Mouse (Mus musculus) hindbrain, embryonic 10.5 days (tissue): ENCODE measurements around the gene Rgs3. TPM values are rescaled to one million over a fixed set of nuclear protein-coding genes. Genes with fewer than 3 reads are reported as not detected.

ENCODE experiments used
- DNase-seq: peaks from one replicate; pipeline ENCODE4 v3.0.0-alpha.2; 2017; ENCODE audit warnings: low spot score
- H3K27ac ChIP-seq: fragments of 300-500 bp; sonication (generic); 2 replicates; pipeline ENCODE4 v1.5.1; 2016; ENCODE audit warnings: mild to moderate bottlenecking, moderate library complexity
- H3K27me3 ChIP-seq: fragments of 300-500 bp; sonication (generic); 2 replicates; pipeline ENCODE4 v1.6.1; 2016; ENCODE audit warnings: mild to moderate bottlenecking; ENCODE audit not compliant: poor library complexity, insufficient read depth, severe bottlenecking
- H3K36me3 ChIP-seq: fragments of 300-500 bp; sonication (generic); 2 replicates; pipeline ENCODE4 v1.6.1; 2016; ENCODE audit warnings: mild to moderate bottlenecking, moderate library complexity
- H3K4me1 ChIP-seq: fragments of 300-500 bp; sonication (generic); replicated peaks from 2 replicates; pipeline ENCODE4 v1.6.1; 2016; ENCODE audit warnings: mild to moderate bottlenecking
- H3K4me3 ChIP-seq: fragments of 300-500 bp; sonication (generic); 2 replicates; pipeline ENCODE4 v1.5.1; 2016; ENCODE audit warnings: mild to moderate bottlenecking, moderate library complexity
- H3K9me3 ChIP-seq: fragments of 300-500 bp; sonication (generic); 2 replicates; pipeline ENCODE4 v1.6.1; 2016; ENCODE audit warnings: mild to moderate bottlenecking, moderate library complexity
- WGBS: fragments of 180-500 bp; shearing (Covaris S2); methylation state at CpG from one replicate; pipeline ENCODE4 v1.1.7; 2016; 5-methylcytosine and 5-hydroxymethylcytosine counted together
- polyA plus RNA-seq: library from polyadenylated mRNA; unstranded; fragments of >200 nt; fragmentation: Nextera tagmentation; extraction: Ambion mirVana; gene quantifications from 2 replicates; pipeline ENCODE4 v1.2.1, GENCODE M21; 2016

Gene Rgs3
- polyA plus RNA-seq = 36.2 and 48.6 TPM in 2 replicates

DNA sequence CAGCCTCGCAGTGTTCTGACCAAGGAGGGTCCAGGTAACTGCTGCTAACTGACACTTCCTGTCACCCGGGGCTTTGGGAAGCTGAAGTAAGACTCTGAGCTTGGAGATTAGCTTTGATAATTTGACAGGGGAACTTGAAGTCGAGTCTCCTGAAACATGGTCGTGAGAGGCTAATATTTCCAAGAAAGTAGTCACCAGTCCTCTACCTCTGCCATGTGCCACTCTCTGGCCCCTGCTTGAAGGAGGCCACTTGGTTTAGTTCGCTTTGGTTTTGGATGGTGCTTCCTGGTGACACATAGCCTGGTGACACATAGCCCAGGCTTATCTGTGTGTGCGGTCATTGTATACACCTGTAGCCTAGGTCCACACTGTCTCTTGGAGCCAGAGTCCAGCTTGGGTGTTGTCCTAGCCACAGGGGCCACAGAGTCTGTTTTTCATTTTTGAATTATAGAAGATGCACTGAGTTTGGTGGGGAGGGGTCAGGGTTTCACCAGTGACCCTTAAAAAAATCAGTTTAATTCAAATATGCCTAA lies at the start of gene Rgs3:
TSS of gene Rgs3 (plus strand) at position 51 of the 533 bp plus-strand sequence.
- Histone ChIP-seq H3K27ac (no peak within 1 kb of the TSS), H3K27me3 (no peaks in the 10 kb centered on the region), H3K9me3 (no peaks in the 10 kb centered on the region), H3K4me1 (0 out of 2 replicates have a peak, but pooled peaks cover 5% of the 10 kb centered on the region), H3K4me3 (no peak within 1 kb of the TSS), H3K36me3 (no peaks in the 10 kb centered on the region)
- no peak for DNase-seq
- 69% methylated on average over 6 of the region's 6 CpGs for WGBS

GRCm38 (mm10) chr4:62509946-62510345 lies 49.7 kb upstream of the Rgs3 start:
- no peaks in the 10 kb centered on the region for H3K9me3 ChIP-seq
- H3K27ac ChIP-seq = no peak overlapping the region
- no peak for DNase-seq
- peaks cover 4% of the 10 kb centered on the region; the same call in 1 of the 2 replicates for H3K4me1 ChIP-seq
- no peak overlapping the region for H3K4me3 ChIP-seq
- peaks cover 68% of the 10 kb centered on the region for H3K36me3 ChIP-seq
- no peaks in the 10 kb centered on the region for H3K27me3 ChIP-seq
- 96% methylated on average over 11 of the region's 11 CpGs for WGBS

GRCm38 (mm10) chr4:62513998-62514506 lies 45.6 kb upstream of the Rgs3 start:
- H3K27ac ChIP-seq = peak overlapping the region; percentile 59
- no peak for DNase-seq
- WGBS = 52% methylated on average over 11 of the region's 11 CpGs
- no peaks in the 10 kb centered on the region for H3K9me3 ChIP-seq
- no peak overlapping the region for H3K4me3 ChIP-seq
- H3K36me3 ChIP-seq = peaks cover 52% of the 10 kb centered on the region
- no peaks in the 10 kb centered on the region for H3K27me3 ChIP-seq
- H3K4me1 ChIP-seq = peaks cover 34% of the 10 kb centered on the region

- H3K4me1 ChIP-seq = peaks cover 40% of the 10 kb centered on the region
- peaks cover 42% of the 10 kb centered on the region for H3K36me3 ChIP-seq
- peak overlapping the region; percentile 32; the same call in 1 of the 2 replicates for H3K4me3 ChIP-seq
- DNase-seq = no peak
- 91% methylated on average over 7 of the region's 7 CpGs for WGBS
- no peaks in the 10 kb centered on the region for H3K9me3 ChIP-seq
- H3K27ac ChIP-seq = no peak overlapping the region
- H3K27me3 ChIP-seq = no peaks in the 10 kb centered on the region
These were observed 44.7 kb upstream of the Rgs3 start for GRCm38 (mm10) chr4:62514995-62515394.

- peak overlapping the region; percentile 32 for H3K4me3 ChIP-seq
These were observed 44.2 kb upstream of the Rgs3 start for GRCm38 (mm10) chr4:62515490-62515889.

DNA sequence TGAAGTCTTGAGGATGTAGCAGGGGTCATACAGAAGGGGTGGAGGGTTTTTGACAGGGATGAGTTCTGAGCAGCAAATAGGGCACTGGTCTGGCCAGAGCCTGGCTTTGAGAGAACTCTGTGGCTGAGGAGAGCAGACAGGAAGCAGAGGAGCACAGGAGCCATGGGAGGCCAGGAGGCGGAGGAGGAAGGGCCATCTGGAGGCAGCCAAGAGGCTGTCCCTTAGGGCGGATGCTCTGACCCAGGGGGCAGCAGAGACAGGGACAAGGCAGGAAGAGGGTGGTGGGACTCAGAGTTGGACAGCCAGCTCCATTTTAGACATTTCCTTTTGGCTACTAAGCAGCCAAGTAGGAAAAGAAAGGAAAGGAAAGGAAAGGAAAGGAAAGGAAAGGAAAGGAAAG lies 43.6 kb upstream of the Rgs3 start:
- Histone ChIP-seq H3K4me3 (peak overlapping the region; percentile 32), H3K4me1 (peaks cover 44% of the 10 kb centered on the region), H3K27me3 (no peaks in the 10 kb centered on the region), H3K36me3 (peaks cover 31% of the 10 kb centered on the region), H3K27ac (peak overlapping the region; percentile 77), H3K9me3 (no peaks in the 10 kb centered on the region)
- 32% methylated on average over 2 of the region's 2 CpGs for WGBS
- no peak for DNase-seq

More at GRCm38 (mm10) chr4:62515490-62515889, 44.2 kb upstream of the Rgs3 start:
- no peaks in the 10 kb centered on the region for H3K27me3 ChIP-seq
- DNase-seq = no peak
- WGBS = 84% methylated on average over 3 of the region's 3 CpGs
- peaks cover 37% of the 10 kb centered on the region for H3K36me3 ChIP-seq
- H3K4me1 ChIP-seq = peaks cover 42% of the 10 kb centered on the region
- H3K9me3 ChIP-seq = no peaks in the 10 kb centered on the region
- peak overlapping the region; percentile 77 for H3K27ac ChIP-seq

DNA sequence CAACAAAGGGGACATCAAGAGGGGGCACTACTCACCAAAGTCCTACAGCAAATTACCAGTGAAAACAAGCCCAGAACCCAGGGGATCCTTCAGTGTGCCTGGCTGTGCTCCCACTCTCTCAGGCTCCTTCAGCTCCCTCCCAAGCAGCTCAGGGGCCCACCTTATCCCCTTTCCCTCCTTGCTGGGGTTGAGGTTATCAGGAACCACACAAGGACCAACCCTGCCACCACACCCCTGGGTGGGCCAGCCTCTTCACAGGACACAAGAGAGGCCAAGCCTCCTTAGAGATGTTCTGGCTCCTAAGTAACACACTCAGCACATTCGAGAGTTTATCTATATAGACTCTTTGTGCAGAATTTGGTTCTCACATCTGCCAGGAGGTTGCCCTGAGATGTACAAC lies 43.1 kb upstream of the Rgs3 start:
- 88% methylated on average over 1 of the region's 1 CpGs for WGBS
- no peaks in the 10 kb centered on the region for H3K9me3 ChIP-seq
- no peaks in the 10 kb centered on the region for H3K27me3 ChIP-seq
- H3K4me3 ChIP-seq = no peak overlapping the region; the same call in 1 of the 2 replicates
- H3K36me3 ChIP-seq = peaks cover 26% of the 10 kb centered on the region
- DNase-seq = no peak
- H3K4me1 ChIP-seq = peaks cover 44% of the 10 kb centered on the region
- H3K27ac ChIP-seq = peak overlapping the region; percentile 77

- no peak overlapping the region for H3K27ac ChIP-seq
- peaks cover 22% of the 10 kb centered on the region for H3K36me3 ChIP-seq
- WGBS = 92% methylated on average over 8 of the region's 8 CpGs
- H3K9me3 ChIP-seq = no peaks in the 10 kb centered on the region
- no peak overlapping the region for H3K4me3 ChIP-seq
- no peak for DNase-seq
- peaks cover 44% of the 10 kb centered on the region for H3K4me1 ChIP-seq
- H3K27me3 ChIP-seq = no peaks in the 10 kb centered on the region
These were observed 42.6 kb upstream of the Rgs3 start for GRCm38 (mm10) chr4:62517046-62517445.

- Histone ChIP-seq H3K4me3 (peak overlapping the region; percentile 77; the same call in 1 of the 2 replicates), H3K9me3 (no peaks in the 10 kb centered on the region), H3K36me3 (peaks cover 22% of the 10 kb centered on the region), H3K27ac (no peak overlapping the region), H3K27me3 (no peaks in the 10 kb centered on the region), H3K4me1 (peaks cover 44% of the 10 kb centered on the region)
- no peak for DNase-seq
- 87% methylated on average over 10 of the region's 10 CpGs for WGBS
These were observed 41.9 kb upstream of the Rgs3 start for GRCm38 (mm10) chr4:62517538-62518415.

- peak; percentile 16 for DNase-seq
- peaks cover 48% of the 10 kb centered on the region for H3K4me1 ChIP-seq
- H3K27me3 ChIP-seq = no peaks in the 10 kb centered on the region
- WGBS = 59% methylated on average over 13 of the region's 13 CpGs
- H3K36me3 ChIP-seq = peaks cover 22% of the 10 kb centered on the region
- no peaks in the 10 kb centered on the region for H3K9me3 ChIP-seq
- peak overlapping the region; percentile 92 for H3K27ac ChIP-seq
- peak overlapping the region; percentile 77 for H3K4me3 ChIP-seq
These were observed 41.1 kb upstream of the Rgs3 start for GRCm38 (mm10) chr4:62518416-62519121.

DNA sequence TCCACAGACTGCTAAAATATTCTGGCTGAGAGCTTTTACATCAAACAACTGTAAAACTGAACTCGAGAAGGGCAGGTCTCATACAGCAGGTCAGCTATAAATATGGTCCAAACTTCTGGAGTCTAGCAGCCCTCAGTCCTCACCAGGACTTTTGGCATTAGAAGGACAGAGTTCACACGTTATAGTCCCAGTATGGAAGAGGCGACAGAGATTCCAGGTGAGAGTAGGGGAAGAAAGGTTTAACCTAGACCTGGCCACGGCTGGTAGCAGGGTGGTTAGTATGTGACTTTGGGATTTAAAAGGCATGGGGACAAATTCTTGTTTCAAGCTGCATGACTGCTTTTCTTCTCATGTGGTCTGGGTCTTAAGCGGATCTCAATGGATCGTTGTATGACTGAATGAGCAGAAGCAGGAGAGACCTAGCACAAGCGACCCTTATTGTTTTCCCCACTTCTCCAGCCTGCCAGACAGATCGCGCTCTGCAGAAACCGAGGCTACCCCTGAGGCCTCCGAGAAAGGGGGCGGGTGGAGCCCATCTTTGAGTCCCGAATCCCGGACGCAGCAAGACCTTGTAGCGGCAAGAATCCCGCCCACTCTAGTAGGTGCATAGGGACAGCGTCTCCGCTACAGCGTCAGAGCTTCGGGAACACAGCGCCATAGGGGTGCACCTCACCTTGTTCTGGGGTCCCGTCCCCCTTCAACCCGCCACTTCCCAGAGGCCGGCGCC lies 40.4 kb upstream of the Rgs3 start:
- H3K27me3 ChIP-seq = no peaks in the 10 kb centered on the region
- 3% methylated on average over 26 of the region's 26 CpGs for WGBS
- H3K9me3 ChIP-seq = no peaks in the 10 kb centered on the region
- H3K36me3 ChIP-seq = peaks cover 17% of the 10 kb centered on the region
- DNase-seq = no peak
- peak overlapping the region; percentile 92 for H3K27ac ChIP-seq
- peak overlapping the region; percentile 77 for H3K4me3 ChIP-seq
- peaks cover 52% of the 10 kb centered on the region for H3K4me1 ChIP-seq

GRCm38 (mm10) chr4:62519849-62520233 lies 39.8 kb upstream of the Rgs3 start, which contains the start of gene Alad:
Gene Alad, minus strand, starts transcription at chr4:62519918.
- peak; percentile 88 for DNase-seq
- WGBS = under 1% methylated on average over 37 of the region's 37 CpGs
- peak within 1 kb of the TSS; percentile 92 for H3K27ac ChIP-seq
- H3K4me3 ChIP-seq = peak within 1 kb of the TSS; percentile 77
- no peaks in the 10 kb centered on the region for H3K27me3 ChIP-seq
- no peaks in the 10 kb centered on the region for H3K9me3 ChIP-seq
- peaks cover 17% of the 10 kb centered on the region for H3K36me3 ChIP-seq
- H3K4me1 ChIP-seq = peaks cover 55% of the 10 kb centered on the region
